Mouse (Mus musculus) right cerebral cortex, postnatal 10 days (tissue): ENCODE data around the gene Fmnl2.

Experiments
- DNase-seq, 2 experiments: peaks; one replicate each; pipeline ENCODE4 v3.0.0; 2021; ENCODE audit warnings: low spot score in 2 of 2

The Fmnl2 gene

GRCm38 (mm10) chr2:52955831-52956230, 98.2 kb downstream of the Fmnl2 start:
- no peak for DNase-seq

- no peak for DNase-seq
Measured at GRCm38 (mm10) chr2:52957771-52958534, 100.3 kb downstream of the Fmnl2 start.

- peak; percentile 81 to 82 for DNase-seq
Measured at GRCm38 (mm10) chr2:52958535-52959290, 101.1 kb downstream of the Fmnl2 start.

GRCm38 (mm10) chr2:52959291-52959621, 101.6 kb downstream of the Fmnl2 start:
- no peak for DNase-seq

GRCm38 (mm10) chr2:52959982-52960381, 102.3 kb downstream of the Fmnl2 start:
- peak in 1 of 2 experiments; percentile 59 for DNase-seq

- peak in 1 of 2 experiments; percentile 23 for DNase-seq
Measured at GRCm38 (mm10) chr2:52960697-52961096, 103.0 kb downstream of the Fmnl2 start.

- no peak for DNase-seq
Measured at GRCm38 (mm10) chr2:52963439-52963838, 105.8 kb downstream of the Fmnl2 start.

- DNase-seq = no peak
Measured at GRCm38 (mm10) chr2:52964386-52964928, 106.8 kb downstream of the Fmnl2 start.

GRCm38 (mm10) chr2:52966227-52966626, 108.6 kb downstream of the Fmnl2 start:
- DNase-seq = no peak

GRCm38 (mm10) chr2:52966820-52967460, 109.3 kb downstream of the Fmnl2 start:
- no peak for DNase-seq

GRCm38 (mm10) chr2:52967461-52967823, 109.8 kb downstream of the Fmnl2 start:
- no peak for DNase-seq

GRCm38 (mm10) chr2:52968884-52969283, 111.2 kb downstream of the Fmnl2 start:
- DNase-seq = no peak

GRCm38 (mm10) chr2:52974056-52974455, 116.4 kb downstream of the Fmnl2 start:
- DNase-seq = no peak

- DNase-seq = no peak
Measured at GRCm38 (mm10) chr2:52974776-52975175, 117.1 kb downstream of the Fmnl2 start.

GRCm38 (mm10) chr2:52977921-52978675, 120.4 kb downstream of the Fmnl2 start:
- DNase-seq = no peak

- DNase-seq = no peak
Measured at GRCm38 (mm10) chr2:52978796-52979195, 121.1 kb downstream of the Fmnl2 start.

GRCm38 (mm10) chr2:52979280-52979763, 121.7 kb downstream of the Fmnl2 start:
- DNase-seq = no peak

GRCm38 (mm10) chr2:52981126-52981525, 123.5 kb downstream of the Fmnl2 start:
- DNase-seq = no peak

GRCm38 (mm10) chr2:52981595-52981994, 123.9 kb downstream of the Fmnl2 start:
- DNase-seq = no peak

GRCm38 (mm10) chr2:52982502-52982901, 124.8 kb downstream of the Fmnl2 start:
- DNase-seq = no peak

- no peak for DNase-seq
Measured at GRCm38 (mm10) chr2:52984556-52984955, 126.9 kb downstream of the Fmnl2 start.

GRCm38 (mm10) chr2:52985167-52985566, 127.5 kb downstream of the Fmnl2 start:
- DNase-seq = no peak
